In genomic region chr19:41101390-41101789, GRCm38 (mm10) we compare ENCODE assay signal across 8 mouse cellular contexts. TPM values are rescaled to one million over a fixed set of nuclear protein-coding genes. Genes with fewer than 3 reads are reported as not detected.
A peak's percentile ranks its signal among the peaks of the same experiment; 100 is the strongest.
DNase-seq lines count a peak whose midpoint lies in the region; ATAC-seq lines count a peak whose summit lies in the region.
"Had no signal": no experiment of that assay in that cellular context is flagged by ENCODE, and none has a peak within 500 bp of the region (broad histone marks: within the 10 kb centered on the region; RNA-seq: fewer than 3 reads in every experiment).

No protein-coding gene starts in this region.

- no peak overlapping the region for H3K27ac ChIP-seq in midbrain, embryonic 14.5 days (replicated peaks; ENCODE audit: low read depth, low read length)

- peak; percentile 34 for DNase-seq in ovary, adult 18-20 months (ENCODE audit: low spot score)
- DNase-seq in ovary, postnatal 10 days (ENCODE audit: low spot score) = no peak
- peak; percentile 94 to 95 for DNase-seq in cerebellum, postnatal 36 days
- DNase-seq in heart, postnatal 25 days (ENCODE audit: low spot score) = peak; percentile 50
- peak; percentile 55 for DNase-seq in midbrain, embryonic 14.5 days
- no peak for DNase-seq in MN1 (ENCODE audit: low spot score)
- no peak for DNase-seq in T-cell, adult 2 months (ENCODE audit: low spot score)

- peaks cover 6% of the 10 kb centered on the region; the same call in 1 of the 2 replicates for H3K4me1 ChIP-seq in midbrain, embryonic 14.5 days (ENCODE audit: control insufficient read depth, insufficient read depth, low read length)

- intact Hi-C loops in heart, postnatal 25 days (cut with DNase I) = no loop called here

- H3K9me3 ChIP-seq in midbrain, embryonic 14.5 days (ENCODE audit: control insufficient read depth, low read length) = no peaks in the 10 kb centered on the region

- H3K9ac ChIP-seq in midbrain, embryonic 14.5 days (replicated peaks; ENCODE audit: low read length) = no peak overlapping the region

- no peak overlapping the region for H3K4me2 ChIP-seq in midbrain, embryonic 14.5 days (ENCODE audit: low read length)

- no peaks in the 10 kb centered on the region for H3K36me3 ChIP-seq in midbrain, embryonic 14.5 days (ENCODE audit: control insufficient read depth, insufficient read depth, low read length)

- WGBS in midbrain, embryonic 14.5 days = 80% methylated on average over 8 of the region's 8 CpGs

- peaks cover 16% of the 10 kb centered on the region; the same call in 1 of the 2 replicates for H3K27me3 ChIP-seq in midbrain, embryonic 14.5 days (ENCODE audit: control insufficient read depth, insufficient read depth, low read length)

- ATAC-seq in midbrain, embryonic 14.5 days (ENCODE audit: low FRiP score, low TSS enrichment) = peak; percentile 78; the same call in 1 of the 2 replicates

- no peak overlapping the region for H3K4me3 ChIP-seq in midbrain, embryonic 14.5 days (replicated peaks; ENCODE audit: low read depth, low read length)

RNA-seq across cellular contexts. Expression of gene Opalin, which starts 24.5 kb away (rescaled TPM):
- not detected for total RNA-seq in heart, postnatal 25 days (2021)
- not detected in 2 replicates for polyA plus RNA-seq in midbrain, embryonic 14.5 days (2014; fragmentation: Nextera tagmentation; extraction: Ambion mirVana)
- total RNA-seq: hematopoietic stem cell, adult 5-6 weeks had no signal

Comparison
In these comparisons a context has a peak if more than half of its experiments do, and no peak if none do; other contexts are left out.
1. DNase-seq: peak in ovary, adult 18-20 months (single experiment), cerebellum, postnatal 36 days (2 of 2), heart, postnatal 25 days (single experiment) and midbrain, embryonic 14.5 days (single experiment); none in ovary, postnatal 10 days (single experiment), MN1 (single experiment) and T-cell, adult 2 months (single experiment).